Mouse (Mus musculus) embryonic fibroblast, embryonic 13.5 days (primary cell): ENCODE measurements around the gene H2-Ob. TPM values are rescaled to one million over a fixed set of nuclear protein-coding genes. Genes with fewer than 3 reads are reported as not detected.

Source experiments
- H3K27ac ChIP-seq: 2 replicates; pipeline ENCODE4 v1.5.1; 2012; ENCODE audit warnings: low read length, control low read depth, inconsistent platforms; ENCODE audit not compliant: insufficient read depth
- H3K4me1 ChIP-seq: 2 replicates; pipeline ENCODE4 v1.6.1; 2011; ENCODE audit warnings: low read length; ENCODE audit not compliant: control insufficient read depth, insufficient read depth
- H3K4me3 ChIP-seq: 2 replicates; pipeline ENCODE4 v1.5.1; 2011; ENCODE audit warnings: mild to moderate bottlenecking, control low read depth, low read length; ENCODE audit not compliant: insufficient read depth
- CTCF ChIP-seq: IDR thresholded peaks from 2 replicates; pipeline ENCODE4 v1.5.1; 2011; ENCODE audit warnings: mild to moderate bottlenecking, control low read depth, low read length, moderate library complexity, borderline replicate concordance; ENCODE audit not compliant: insufficient read depth
- POLR2A ChIP-seq: IDR thresholded peaks from 2 replicates; pipeline ENCODE4 v1.6.1; 2011; ENCODE audit warnings: low read depth, mild to moderate bottlenecking, control low read depth, low read length, moderate library complexity
- polyA plus RNA-seq: library from polyadenylated mRNA; stranded (reverse); fragments of >200 nt; gene quantifications from 2 replicates; pipeline ENCODE4 v1.2.4, GENCODE M21; 2011; ENCODE audit warnings: low read depth; ENCODE audit not compliant: missing spikeins, insufficient read length

Gene H2-Ob
- polyA plus RNA-seq, 1 experiment, result not detected

GRCm38 (mm10) chr17:34257594-34258375 lies 19.1 kb downstream of the H2-Ob start, which contains the start of gene H2-Ab1:
H2-Ab1 (plus strand) TSS chr17:34257689.
- Histone ChIP-seq H3K27ac (no peak within 1 kb of the TSS), H3K4me3 (no peak within 1 kb of the TSS), H3K4me1 (no peaks in the 10 kb centered on the region)
- no peak for TF ChIP-seq CTCF
- no peak for TF ChIP-seq POLR2A

- TF ChIP-seq CTCF (no peak), POLR2A (no peak)
- no peak overlapping the region for H3K4me3 ChIP-seq
- no peak overlapping the region for H3K27ac ChIP-seq
- H3K4me1 ChIP-seq, result no peaks in the 10 kb centered on the region
Measured at GRCm38 (mm10) chr17:34260551-34260950, 21.8 kb downstream of the H2-Ob start.

GRCm38 (mm10) chr17:34261502-34261901 lies 22.8 kb downstream of the H2-Ob start:
- no peak overlapping the region for H3K27ac ChIP-seq
- H3K4me3 ChIP-seq, result no peak overlapping the region
- H3K4me1 ChIP-seq, result no peaks in the 10 kb centered on the region
- TF ChIP-seq POLR2A, result no peak
- no peak for TF ChIP-seq CTCF

GRCm38 (mm10) chr17:34263068-34263467 lies 24.4 kb downstream of the H2-Ob start:
- no peak overlapping the region for H3K27ac ChIP-seq
- TF ChIP-seq CTCF, result no peak
- no peak for TF ChIP-seq POLR2A
- H3K4me1 ChIP-seq, result no peaks in the 10 kb centered on the region
- peak overlapping the region; percentile 36 for H3K4me3 ChIP-seq

GRCm38 (mm10) chr17:34263811-34264371 lies 25.2 kb downstream of the H2-Ob start:
- TF ChIP-seq POLR2A, result no peak
- no peak for TF ChIP-seq CTCF
- Histone ChIP-seq H3K4me3 (no peak overlapping the region), H3K4me1 (no peaks in the 10 kb centered on the region), H3K27ac (no peak overlapping the region)

- no peak for TF ChIP-seq CTCF
- TF ChIP-seq POLR2A, result no peak
- no peaks in the 10 kb centered on the region for H3K4me1 ChIP-seq
- no peak overlapping the region for H3K27ac ChIP-seq
- H3K4me3 ChIP-seq, result peak overlapping the region; percentile 32
Measured at GRCm38 (mm10) chr17:34264452-34265351, 26.0 kb downstream of the H2-Ob start.

GRCm38 (mm10) chr17:34268262-34268661 lies 29.6 kb downstream of the H2-Ob start:
- no peak overlapping the region for H3K4me3 ChIP-seq
- no peak for TF ChIP-seq CTCF
- no peak overlapping the region for H3K27ac ChIP-seq
- H3K4me1 ChIP-seq, result no peaks in the 10 kb centered on the region

GRCm38 (mm10) chr17:34268748-34269147 lies 30.0 kb downstream of the H2-Ob start:
- no peak overlapping the region for H3K4me3 ChIP-seq
- H3K4me1 ChIP-seq, result no peaks in the 10 kb centered on the region
- no peak for TF ChIP-seq POLR2A
- no peak for TF ChIP-seq CTCF
- H3K27ac ChIP-seq, result no peak overlapping the region

GRCm38 (mm10) chr17:34269817-34270216 lies 31.1 kb downstream of the H2-Ob start:
- H3K4me1 ChIP-seq, result no peaks in the 10 kb centered on the region
- no peak overlapping the region for H3K4me3 ChIP-seq
- TF ChIP-seq CTCF (no peak), POLR2A (no peak)
- H3K27ac ChIP-seq, result no peak overlapping the region
